Mouse (Mus musculus) MEL (cell line): ENCODE data around the gene Entpd3. TPM values are rescaled to one million over a fixed set of nuclear protein-coding genes. Genes with fewer than 3 reads are reported as not detected.

Experiments
- DNase-seq: peaks from one replicate; pipeline ENCODE4 v3.0.0; 2011; ENCODE audit warnings: low read depth, low spot score
- H3K27ac ChIP-seq: 2 replicates; pipeline ENCODE4 v1.5.1; 2012; ENCODE audit warnings: low read depth, mild to moderate bottlenecking, control low read depth, low read length, moderate library complexity; ENCODE audit not compliant: control insufficient read depth
- H3K27me3 ChIP-seq, 2 experiments: fragments of 150-350 bp in 1 of 2; sonication (generic) in 1 of 2; 2 replicates each; pipeline ENCODE4 v1.6.1; 2012; ENCODE audit warnings: low read length in 2 of 2, mild to moderate bottlenecking in 2 of 2, improper control_type of control experiment in 1 of 2, moderate library complexity in 1 of 2; ENCODE audit not compliant: insufficient read depth in 2 of 2, control insufficient read depth in 1 of 2
- H3K36me3 ChIP-seq, 2 experiments: 2 replicates each; pipeline ENCODE4 v1.6.1; 2012 to 2014; ENCODE audit warnings: low read length in 2 of 2, improper control_type of control experiment in 1 of 2, inconsistent platforms in 1 of 2, mild to moderate bottlenecking in 1 of 2; ENCODE audit not compliant: insufficient read depth in 2 of 2, control insufficient read depth in 1 of 2
- H3K4me1 ChIP-seq, 2 experiments: fragments of 150-350 bp in 1 of 2; sonication (generic) in 1 of 2; 2 replicates each; pipeline ENCODE4 v1.6.1; 2012; ENCODE audit warnings: low read length in 2 of 2, improper control_type of control experiment in 1 of 2, mild to moderate bottlenecking in 1 of 2; ENCODE audit not compliant: insufficient read depth in 2 of 2, control insufficient read depth in 1 of 2
- H3K4me3 ChIP-seq, 2 experiments: fragments of 150-350 bp in 1 of 2; sonication (generic) in 1 of 2; 2 replicates each; pipeline ENCODE4 v1.5.1; 2012; ENCODE audit warnings: low read depth in 2 of 2, low read length in 2 of 2, mild to moderate bottlenecking in 2 of 2, moderate library complexity in 2 of 2, control low read depth in 1 of 2, improper control_type of control experiment in 1 of 2; ENCODE audit not compliant: control insufficient read depth in 1 of 2, insufficient read depth in 1 of 2
- H3K79me2 ChIP-seq: 2 replicates; pipeline ENCODE4 v1.6.1; 2012; ENCODE audit warnings: mild to moderate bottlenecking, low read length, moderate library complexity; ENCODE audit not compliant: control insufficient read depth, poor library complexity, insufficient read depth
- H3K9ac ChIP-seq: 2 replicates; pipeline ENCODE4 v1.6.1; 2012; ENCODE audit warnings: low read depth, mild to moderate bottlenecking, control low read depth, low read length, moderate library complexity; ENCODE audit not compliant: control insufficient read depth, poor library complexity, severe bottlenecking
- H3K9me3 ChIP-seq: fragments of 150-350 bp; sonication (generic); replicated peaks from 2 replicates; pipeline ENCODE4 v1.6.1; 2012; ENCODE audit warnings: mild to moderate bottlenecking, low read length, improper control_type of control experiment, moderate library complexity; ENCODE audit not compliant: insufficient read depth
- CHD1 ChIP-seq: IDR thresholded peaks from 2 replicates; pipeline ENCODE4 v1.6.1; 2012; ENCODE audit warnings: low read depth, mild to moderate bottlenecking, inconsistent platforms, low read length, improper control_type of control experiment
- CHD2 ChIP-seq: IDR thresholded peaks from 2 replicates; pipeline ENCODE4 v1.6.1; 2011; ENCODE audit warnings: low read length, improper control_type of control experiment
- CTCF ChIP-seq, 3 experiments: IDR thresholded peaks in 2 of 3; conservative IDR thresholded peaks in 1 of 3; 2 replicates each; pipeline ENCODE4 v1.5.1; 2011 to 2012; ENCODE audit warnings: low read length in 3 of 3, low read depth in 2 of 3, mild to moderate bottlenecking in 2 of 3, improper control_type of control experiment in 1 of 3, inconsistent platforms in 1 of 3, mixed read lengths in 1 of 3, moderate library complexity in 1 of 3; ENCODE audit not compliant: control insufficient read depth in 1 of 3, insufficient read depth in 1 of 3, poor library complexity in 1 of 3, severe bottlenecking in 1 of 3
- EP300 ChIP-seq, 2 experiments: IDR thresholded peaks; 2 replicates each; pipeline ENCODE4 v1.6.1; 2011; ENCODE audit warnings: improper control_type of control experiment in 2 of 2, low read length in 2 of 2, low read depth in 1 of 2, mild to moderate bottlenecking in 1 of 2
- HCFC1 ChIP-seq: IDR thresholded peaks from 2 replicates; pipeline ENCODE4 v1.6.1; 2012; ENCODE audit warnings: low read depth, mild to moderate bottlenecking, inconsistent platforms, low read length, improper control_type of control experiment, moderate library complexity
- MAFK ChIP-seq: IDR thresholded peaks from 2 replicates; pipeline ENCODE4 v1.6.1; 2011; ENCODE audit warnings: low read depth, mild to moderate bottlenecking, low read length, improper control_type of control experiment, borderline replicate concordance
- MAZ ChIP-seq: IDR thresholded peaks from 2 replicates; pipeline ENCODE4 v1.6.1; 2012; ENCODE audit warnings: low read depth, mild to moderate bottlenecking, inconsistent platforms, low read length, improper control_type of control experiment
- NRF1 ChIP-seq: IDR thresholded peaks from 2 replicates; pipeline ENCODE4 v1.6.1; 2014; ENCODE audit warnings: low read depth, mild to moderate bottlenecking, inconsistent platforms, low read length, improper control_type of control experiment, moderate library complexity; ENCODE audit not compliant: poor library complexity, insufficient read depth, severe bottlenecking
- POLR2A ChIP-seq, 2 experiments: IDR thresholded peaks; 2 replicates each; pipeline ENCODE4 v1.6.1; 2011 to 2012; ENCODE audit warnings: low read length in 2 of 2, mild to moderate bottlenecking in 2 of 2, control low read depth in 1 of 2, improper control_type of control experiment in 1 of 2, low read depth in 1 of 2, moderate library complexity in 1 of 2; ENCODE audit not compliant: control insufficient read depth in 1 of 2, insufficient read depth in 1 of 2, poor library complexity in 1 of 2
- POLR2AphosphoS2 ChIP-seq: IDR thresholded peaks from 2 replicates; pipeline ENCODE4 v1.6.1; 2011; ENCODE audit warnings: low read length, improper control_type of control experiment
- RAD21 ChIP-seq: IDR thresholded peaks from 2 replicates; pipeline ENCODE4 v1.6.1; 2011; ENCODE audit warnings: mild to moderate bottlenecking, low read depth, low read length, improper control_type of control experiment
- RCOR1 ChIP-seq: IDR thresholded peaks from 2 replicates; pipeline ENCODE4 v1.6.1; 2012; ENCODE audit warnings: low read depth, mild to moderate bottlenecking, inconsistent platforms, low read length, improper control_type of control experiment
- TAL1 ChIP-seq: IDR thresholded peaks from 2 replicates; pipeline ENCODE4 v1.6.1; 2012; ENCODE audit warnings: mild to moderate bottlenecking, inconsistent platforms, low read length, moderate library complexity, mixed read lengths
- TBP ChIP-seq: IDR thresholded peaks from 2 replicates; pipeline ENCODE4 v1.8.0; 2011; ENCODE audit warnings: low read depth, low read length, improper control_type of control experiment
- TCF12 ChIP-seq: IDR thresholded peaks from 2 replicates; pipeline ENCODE4 v1.6.1; 2014; ENCODE audit warnings: low read depth, mild to moderate bottlenecking, inconsistent platforms, low read length, improper control_type of control experiment, moderate library complexity
- ZC3H11A ChIP-seq: IDR thresholded peaks from 2 replicates; pipeline ENCODE4 v1.6.1; 2012; ENCODE audit warnings: low read depth, mild to moderate bottlenecking, inconsistent platforms, low read length, improper control_type of control experiment
- ZKSCAN1 ChIP-seq: IDR thresholded peaks from 2 replicates; pipeline ENCODE4 v1.6.1; 2012; ENCODE audit warnings: low read depth, mild to moderate bottlenecking, inconsistent platforms, low read length, improper control_type of control experiment, moderate library complexity
- ZNF384 ChIP-seq: IDR thresholded peaks from 2 replicates; pipeline ENCODE4 v1.6.1; 2012; ENCODE audit warnings: low read depth, mild to moderate bottlenecking, inconsistent platforms, low read length, improper control_type of control experiment
- polyA plus RNA-seq, 2 experiments: library from polyadenylated mRNA; stranded (reverse) in 1 of 2; unstranded in 1 of 2; fragments of >175 nt in 1 of 2; fragments of >200 nt in 1 of 2; gene quantifications; 2 replicates each; pipeline versions ENCODE4 v1.2.1 to v1.2.4; 2012; ENCODE audit warnings: low replicate concordance in 2 of 2, low read depth in 1 of 2; ENCODE audit not compliant: insufficient read length in 2 of 2, insufficient read depth in 1 of 2, missing spikeins in 1 of 2
- total RNA-seq: library from RNA; depleted of rRNA; stranded (reverse); fragments of 300-350 nt; gene quantifications from 2 replicates; pipeline ENCODE4 v1.2.3, GENCODE M21; 2012

The Entpd3 gene
- total and polyA plus RNA-seq, 3 experiments = 0.03 TPM; not detected in 2

- H3K4me1 ChIP-seq = peaks cover 2 to 17% of the 10 kb centered on the region in 2 experiments
Observed at GRCm38 (mm10) chr9:120563590-120563989, 24.0 kb downstream of the Entpd3 start.

GRCm38 (mm10) chr9:120564247-120564646 lies 24.6 kb downstream of the Entpd3 start:
- Histone ChIP-seq H3K27ac (no peak overlapping the region), H3K4me1 (peaks cover 2 to 20% of the 10 kb centered on the region in 2 experiments), H3K36me3 (peaks cover 0 to 6% of the 10 kb centered on the region in 2 experiments; a peak in 2 of 4 replicates), H3K79me2 (no peaks in the 10 kb centered on the region), H3K9me3 (no peaks in the 10 kb centered on the region), H3K27me3 (no peaks in the 10 kb centered on the region), H3K4me3 (no peak overlapping the region), H3K9ac (no peak overlapping the region)
- DNase-seq = peak; percentile 55
- TF ChIP-seq ZKSCAN1 (peak; percentile 52; the same call in 1 of the 2 replicates), MAFK (no peak), ZNF384 (peak; percentile 98)

More at GRCm38 (mm10) chr9:120563590-120563989, 24.0 kb downstream of the Entpd3 start:
- Histone ChIP-seq H3K27ac (no peak overlapping the region), H3K79me2 (no peaks in the 10 kb centered on the region), H3K27me3 (no peaks in the 10 kb centered on the region), H3K4me3 (no peak overlapping the region), H3K9ac (no peak overlapping the region), H3K36me3 (peaks cover 0 to 6% of the 10 kb centered on the region in 2 experiments; a peak in 2 of 4 replicates)
- DNase-seq = peak; percentile 28
- TF ChIP-seq POLR2AphosphoS2 (no peak), TAL1 (0 out of 2 replicates have a peak, but pooled peaks have one; percentile 9), ZKSCAN1 (no peak), ZNF384 (no peak), POLR2A (IDR thresholded peaks at IDR 0.05; ENCODE audit: control insufficient read depth in 1 of 2, insufficient read depth in 1 of 2, low read depth in 1 of 2, low read length in 2 of 2, poor library complexity in 1 of 2) (no peak), TBP (no peak), CHD2 (no peak), CTCF (IDR thresholded peaks at IDR 0.05 in 2 of 3, conservative IDR thresholded peaks at IDR 0.05 in 1 of 3; ENCODE audit: control insufficient read depth in 1 of 3, insufficient read depth in 1 of 3, low read depth in 2 of 3, low read length in 3 of 3, poor library complexity in 1 of 3, severe bottlenecking in 1 of 3) (no peak), EP300 (IDR thresholded peaks at IDR 0.05; ENCODE audit: low read depth in 1 of 2, low read length in 2 of 2) (peak in 1 of 2 experiments; percentile 26; a peak in 1 of 4 replicates)
- TF ChIP-seq, all 39 proteins: peak for 2
- no peaks in the 10 kb centered on the region for H3K9me3 ChIP-seq

DNA sequence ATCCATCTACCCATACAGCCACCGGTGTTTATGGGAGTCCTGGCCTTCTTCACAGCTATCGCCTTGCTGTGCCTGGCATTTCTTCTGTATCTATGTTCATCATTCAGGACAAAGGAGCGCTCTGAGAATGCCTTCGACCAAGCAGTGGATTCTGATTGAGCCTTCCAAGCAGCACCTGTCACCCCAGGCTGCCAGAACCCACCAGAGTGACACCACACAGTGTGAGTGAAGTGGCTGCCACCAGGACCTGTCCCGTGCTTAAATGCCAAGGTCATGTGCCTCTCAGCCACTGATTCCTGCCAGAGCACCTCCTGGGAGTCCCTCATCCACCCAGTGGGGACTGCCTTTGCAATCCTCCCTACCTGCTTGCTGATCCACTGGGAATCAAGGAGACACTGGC lies 26.8 kb downstream of the Entpd3 start:
- Histone ChIP-seq H3K9me3 (no peaks in the 10 kb centered on the region), H3K27ac (no peak overlapping the region), H3K4me3 (no peak overlapping the region), H3K79me2 (peaks cover 3% of the 10 kb centered on the region), H3K36me3 (peaks cover 0 to 6% of the 10 kb centered on the region in 2 experiments; a peak in 2 of 4 replicates), H3K9ac (no peak overlapping the region), H3K27me3 (no peaks in the 10 kb centered on the region), H3K4me1 (peaks cover 2 to 23% of the 10 kb centered on the region in 2 experiments)
- TF ChIP-seq ZKSCAN1 (no peak), CHD1 (no peak), HCFC1 (no peak), TAL1 (no peak), TCF12 (no peak), RAD21 (no peak), MAZ (no peak), ZC3H11A (no peak), NRF1 (no peak), RCOR1 (no peak)
- no peak for DNase-seq
